Mouse (Mus musculus): Measurements from ENCODE around the gene Ulk4. TPM values are rescaled to one million over a fixed set of nuclear protein-coding genes. Genes with fewer than 3 reads are reported as not detected.

The Ulk4 gene
- total and polyA plus RNA-seq, 3 experiments: 26.6 to 31.1 TPM; not detected in 1

DNA sequence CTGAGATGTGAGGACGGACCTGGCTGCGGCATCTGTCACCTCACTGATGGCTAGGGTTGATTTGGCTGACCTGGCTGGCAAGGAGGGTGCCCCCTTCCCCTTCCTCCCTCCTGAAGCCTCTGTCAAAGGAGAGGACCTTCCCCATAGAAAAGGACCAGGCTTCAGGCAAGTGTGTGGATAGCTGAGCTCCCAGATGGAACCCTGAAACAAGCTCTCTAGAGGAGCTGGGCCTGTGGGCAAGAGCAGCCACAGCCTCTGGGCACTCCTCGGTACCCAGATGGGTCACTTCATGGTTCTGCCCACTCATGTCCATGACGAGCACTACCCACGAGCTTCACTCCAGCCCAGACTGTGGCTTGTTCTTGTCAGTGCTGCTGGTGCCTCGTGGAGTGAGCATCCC lies 34.7 kb downstream of the Ulk4 start:
- Histone ChIP-seq H3K4me3 (ENCODE audit: control insufficient read depth in 1 of 2, insufficient read depth in 1 of 2, low read depth in 2 of 2, low read length in 2 of 2) (no peak overlapping the region), H3K27me3 (ENCODE audit: control insufficient read depth in 1 of 2, insufficient read depth in 2 of 2, low read length in 2 of 2) (no peaks in the 10 kb centered on the region), H3K9ac (ENCODE audit: control insufficient read depth, low read depth, low read length, poor library complexity, severe bottlenecking) (no peak overlapping the region), H3K79me2 (ENCODE audit: control insufficient read depth, insufficient read depth, low read length, poor library complexity) (no peaks in the 10 kb centered on the region), H3K36me3 (ENCODE audit: control insufficient read depth in 1 of 2, insufficient read depth in 2 of 2, low read length in 2 of 2) (peaks cover 0 to 8% of the 10 kb centered on the region in 2 experiments; a peak in 1 of 4 replicates), H3K4me1 (ENCODE audit: control insufficient read depth in 1 of 2, insufficient read depth in 2 of 2, low read length in 2 of 2) (peaks cover 4 to 9% of the 10 kb centered on the region in 2 experiments), H3K9me3 (replicated peaks; ENCODE audit: insufficient read depth, low read length) (no peaks in the 10 kb centered on the region), H3K27ac (ENCODE audit: control insufficient read depth, low read depth, low read length) (no peak overlapping the region)
- TF ChIP-seq MXI1 (IDR thresholded peaks at IDR 0.05; ENCODE audit: low read depth, low read length) (no peak), SMC3 (IDR thresholded peaks at IDR 0.05; ENCODE audit: low read depth, low read length) (no peak), ETS1 (IDR thresholded peaks at IDR 0.05; ENCODE audit: low read depth, low read length) (no peak), TAL1 (IDR thresholded peaks at IDR 0.05; ENCODE audit: low read length) (no peak), MEF2A (IDR thresholded peaks at IDR 0.05; ENCODE audit: extremely low read depth, insufficient replicate concordance, low read depth, low read length, poor library complexity, severe bottlenecking) (no peak), HCFC1 (IDR thresholded peaks at IDR 0.05; ENCODE audit: low read depth, low read length) (no peak), ZC3H11A (IDR thresholded peaks at IDR 0.05; ENCODE audit: low read depth, low read length) (no peak), KAT2A (conservative IDR thresholded peaks at IDR 0.05; ENCODE audit: low read depth, low read length) (no peak), E2F4 (IDR thresholded peaks at IDR 0.05; ENCODE audit: borderline replicate concordance, low read depth, low read length) (no peak), RAD21 (IDR thresholded peaks at IDR 0.05; ENCODE audit: low read depth, low read length) (no peak), UBTF (IDR thresholded peaks at IDR 0.05; ENCODE audit: borderline replicate concordance, insufficient read depth, low read depth, low read length) (no peak), POLR2AphosphoS5 (IDR thresholded peaks at IDR 0.05; ENCODE audit: borderline replicate concordance, low read depth, low read length) (no peak), MAFK (IDR thresholded peaks at IDR 0.05; ENCODE audit: borderline replicate concordance, low read depth, low read length) (no peak), MAZ (IDR thresholded peaks at IDR 0.05; ENCODE audit: low read depth, low read length) (no peak)
- DNase-seq (ENCODE audit: low read depth, low spot score): no peak

DNA sequence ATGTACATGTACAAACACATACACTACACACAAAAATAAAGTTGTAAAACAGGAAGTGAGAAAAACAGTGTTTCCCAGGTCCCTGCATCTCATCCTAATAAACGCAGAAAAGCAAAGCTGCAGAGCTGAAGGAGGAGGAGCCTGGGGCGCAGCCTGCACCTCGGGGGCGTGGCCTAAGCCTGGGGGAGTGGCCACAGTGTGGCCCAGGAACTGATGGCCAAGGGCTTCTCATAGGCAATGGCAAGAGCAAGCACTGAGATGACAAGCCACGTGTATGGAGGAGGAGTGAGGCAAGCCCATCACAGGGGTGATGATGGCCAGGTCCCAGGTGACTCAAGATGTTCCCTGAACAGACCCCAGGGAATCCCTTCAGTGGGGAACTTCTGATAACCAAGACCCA lies 35.2 kb downstream of the Ulk4 start:
- Histone ChIP-seq H3K27me3 (ENCODE audit: control insufficient read depth in 1 of 2, insufficient read depth in 2 of 2, low read length in 2 of 2) (no peaks in the 10 kb centered on the region), H3K4me3 (ENCODE audit: control insufficient read depth in 1 of 2, insufficient read depth in 1 of 2, low read depth in 2 of 2, low read length in 2 of 2) (no peak overlapping the region), H3K79me2 (ENCODE audit: control insufficient read depth, insufficient read depth, low read length, poor library complexity) (no peaks in the 10 kb centered on the region), H3K36me3 (ENCODE audit: control insufficient read depth in 1 of 2, insufficient read depth in 2 of 2, low read length in 2 of 2) (peaks cover 0 to 8% of the 10 kb centered on the region in 2 experiments; a peak in 1 of 4 replicates), H3K27ac (ENCODE audit: control insufficient read depth, low read depth, low read length) (no peak overlapping the region), H3K9me3 (replicated peaks; ENCODE audit: insufficient read depth, low read length) (no peaks in the 10 kb centered on the region), H3K9ac (ENCODE audit: control insufficient read depth, low read depth, low read length, poor library complexity, severe bottlenecking) (no peak overlapping the region), H3K4me1 (ENCODE audit: control insufficient read depth in 1 of 2, insufficient read depth in 2 of 2, low read length in 2 of 2) (peaks cover 4 to 9% of the 10 kb centered on the region in 2 experiments)
- TF ChIP-seq MAX (IDR thresholded peaks at IDR 0.05; ENCODE audit: low read length): no peak
- no peak for TF ChIP-seq NRF1 (IDR thresholded peaks at IDR 0.05; ENCODE audit: insufficient read depth, low read depth, low read length, poor library complexity, severe bottlenecking)
- TF ChIP-seq NELFE (IDR thresholded peaks at IDR 0.05; ENCODE audit: low read depth, low read length): no peak
- no peak for TF ChIP-seq POLR2AphosphoS2 (IDR thresholded peaks at IDR 0.05; ENCODE audit: low read length)
- TF ChIP-seq MAFK (IDR thresholded peaks at IDR 0.05; ENCODE audit: borderline replicate concordance, low read depth, low read length): no peak
- no peak for TF ChIP-seq MYB (IDR thresholded peaks at IDR 0.05; ENCODE audit: low read depth, low read length)
- TF ChIP-seq TCF12 (IDR thresholded peaks at IDR 0.05; ENCODE audit: low read depth, low read length): no peak
- TF ChIP-seq ZNF384 (IDR thresholded peaks at IDR 0.05; ENCODE audit: low read depth, low read length): no peak
- no peak for TF ChIP-seq ELF1 (IDR thresholded peaks at IDR 0.05; ENCODE audit: low read depth, low read length)
- TF ChIP-seq ZKSCAN1 (IDR thresholded peaks at IDR 0.05; ENCODE audit: low read depth, low read length): no peak
- no peak for TF ChIP-seq HCFC1 (IDR thresholded peaks at IDR 0.05; ENCODE audit: low read depth, low read length)
- peak; percentile 64 for DNase-seq (ENCODE audit: low read depth, low spot score)
